Mouse (Mus musculus) forebrain, embryonic 16.5 days (tissue): ENCODE results near the gene Nfix. TPM values are rescaled to one million over a fixed set of nuclear protein-coding genes. Genes with fewer than 3 reads are reported as not detected.

Experiments used
- ATAC-seq: fragments of 200-750 bp; cut with Nextera tagmentation; 2 replicates; pipeline ENCODE4 v1.8.0; 2017; ENCODE audit warnings: mild to moderate bottlenecking, moderate library complexity
- H3K27ac ChIP-seq: fragments of 300-500 bp; sonication (generic); 2 replicates; pipeline ENCODE4 v1.5.1; 2014; ENCODE audit warnings: low read length, control low read depth
- H3K27me3 ChIP-seq: fragments of 300-500 bp; sonication (generic); replicated peaks from 2 replicates; pipeline ENCODE4 v1.6.1; 2014; ENCODE audit warnings: low read length; ENCODE audit not compliant: control insufficient read depth, insufficient read depth
- H3K36me3 ChIP-seq: fragments of 300-500 bp; sonication (generic); 2 replicates; pipeline ENCODE4 v1.6.1; 2014; ENCODE audit not compliant: control insufficient read depth, insufficient read depth
- H3K4me1 ChIP-seq: fragments of 300-500 bp; sonication (generic); replicated peaks from 2 replicates; pipeline ENCODE4 v1.6.1; 2014; ENCODE audit warnings: low read length; ENCODE audit not compliant: control insufficient read depth, insufficient read depth
- H3K4me2 ChIP-seq: fragments of 300-500 bp; sonication (generic); 2 replicates; pipeline ENCODE4 v1.6.1; 2014; ENCODE audit warnings: mild to moderate bottlenecking, low read length, control low read depth
- H3K4me3 ChIP-seq: fragments of 300-500 bp; sonication (generic); replicated peaks from 2 replicates; pipeline ENCODE4 v1.5.1; 2014; ENCODE audit warnings: mild to moderate bottlenecking, low read length, control low read depth
- H3K9ac ChIP-seq: fragments of 300-500 bp; sonication (generic); replicated peaks from 2 replicates; pipeline ENCODE4 v1.6.1; 2014; ENCODE audit warnings: low read depth, low read length, control low read depth
- H3K9me3 ChIP-seq: fragments of 300-500 bp; sonication (generic); 2 replicates; pipeline ENCODE4 v1.6.1; 2016; ENCODE audit warnings: low read length; ENCODE audit not compliant: control insufficient read depth
- WGBS: fragments of 180-500 bp; shearing (Covaris S2); extraction: QIAGEN DNeasy Blood & Tissue Kit; methylation state at CpG from one replicate; pipeline ENCODE4 v1.1.7; 2014; 5-methylcytosine and 5-hydroxymethylcytosine counted together
- polyA plus RNA-seq: library from polyadenylated mRNA; unstranded; fragments of >200 nt; fragmentation: Nextera tagmentation; extraction: Ambion mirVana; gene quantifications from 2 replicates; pipeline ENCODE4 v1.2.1, GENCODE M21; 2015

The Nfix gene
- polyA plus RNA-seq, 1 experiment from 2014 or later = 440 TPM

DNA sequence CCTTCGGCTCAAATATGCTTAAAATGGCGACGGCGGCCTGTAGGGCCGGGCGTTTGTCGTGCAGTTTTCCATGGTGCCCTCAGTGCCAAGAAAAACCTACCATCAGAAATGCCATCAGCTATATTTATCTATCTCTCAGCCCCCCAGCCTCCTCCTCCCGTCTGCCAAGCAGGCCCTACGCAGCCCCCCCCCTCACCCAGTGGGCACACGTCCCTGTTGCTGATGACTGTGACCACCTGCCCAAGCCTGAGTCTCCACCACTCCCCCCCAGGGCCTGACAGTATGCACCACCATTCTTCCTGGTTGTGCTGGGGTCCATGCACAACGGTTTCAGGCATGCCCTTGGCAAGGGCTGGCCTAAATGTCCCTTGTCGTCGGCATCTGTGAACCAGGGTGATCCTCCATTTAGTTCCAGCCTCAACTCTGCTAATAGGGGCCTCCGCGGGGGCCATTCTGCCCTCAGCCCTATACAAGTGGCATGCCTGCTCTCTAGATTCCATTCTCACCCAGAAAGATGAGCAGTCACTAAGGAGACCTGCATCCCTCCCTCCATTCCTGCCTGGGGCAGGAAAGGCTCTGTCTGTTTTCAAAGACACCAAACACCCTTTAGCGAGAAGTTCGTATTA lies 35.2 kb downstream of the Nfix start:
- peak overlapping the region; percentile 60 for H3K9ac ChIP-seq

GRCm38 (mm10) chr8:84764100-84764499 lies 36.0 kb downstream of the Nfix start:
- H3K9ac ChIP-seq = peak overlapping the region; percentile 60
- peak overlapping the region; percentile 81 for H3K4me2 ChIP-seq

More for the DNA sequence above, 35.2 kb downstream of the Nfix start:
- Histone ChIP-seq H3K4me2 (peak overlapping the region; percentile 81), H3K4me1 (peaks cover 70% of the 10 kb centered on the region), H3K4me3 (peak overlapping the region; percentile 49), H3K36me3 (peaks cover 6% of the 10 kb centered on the region; the same call in 1 of the 2 replicates), H3K27me3 (no peaks in the 10 kb centered on the region), H3K9me3 (no peaks in the 10 kb centered on the region), H3K27ac (peak overlapping the region; percentile 65)
- WGBS = 43% methylated on average over 17 of the region's 17 CpGs
- ATAC-seq = peak; percentile 32; the same call in 1 of the 2 replicates

DNA sequence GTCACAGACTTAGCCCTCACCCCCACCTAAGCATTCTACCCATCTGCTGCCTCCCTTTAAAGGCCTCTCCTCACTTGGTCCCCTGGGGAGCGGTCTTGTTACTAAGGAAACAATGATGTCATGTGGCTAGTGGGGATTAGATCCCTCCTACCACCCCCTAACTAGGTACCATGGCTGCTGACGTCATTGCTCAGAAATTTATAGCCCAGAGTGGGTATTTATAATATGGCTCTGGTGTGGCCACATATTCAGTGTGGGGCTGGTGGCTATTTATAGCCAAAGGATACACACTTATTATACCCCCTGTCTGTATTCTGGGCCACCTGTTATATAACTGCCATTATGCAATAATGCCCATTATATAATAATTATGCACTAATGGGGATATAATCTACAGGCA lies 39.2 kb downstream of the Nfix start:
- WGBS = 26% methylated on average over 2 of the region's 2 CpGs

More at GRCm38 (mm10) chr8:84764100-84764499, 36.0 kb downstream of the Nfix start:
- WGBS = 68% methylated on average over 4 of the region's 4 CpGs
- H3K27ac ChIP-seq = peak overlapping the region; percentile 53; the same call in 1 of the 2 replicates
- no peaks in the 10 kb centered on the region for H3K27me3 ChIP-seq
- peaks cover 6% of the 10 kb centered on the region; the same call in 1 of the 2 replicates for H3K36me3 ChIP-seq
- peaks cover 74% of the 10 kb centered on the region for H3K4me1 ChIP-seq
- no peaks in the 10 kb centered on the region for H3K9me3 ChIP-seq
- peak overlapping the region; percentile 49 for H3K4me3 ChIP-seq
- ATAC-seq = no peak

GRCm38 (mm10) chr8:84760405-84760805 lies 39.7 kb downstream of the Nfix start:
- H3K4me1 ChIP-seq = peaks cover 67% of the 10 kb centered on the region
- no peaks in the 10 kb centered on the region for H3K27me3 ChIP-seq
- H3K4me2 ChIP-seq = peak overlapping the region; percentile 35
- H3K36me3 ChIP-seq = peaks cover 6% of the 10 kb centered on the region; the same call in 1 of the 2 replicates
- no peak overlapping the region for H3K9ac ChIP-seq
- H3K4me3 ChIP-seq = peak overlapping the region; percentile 2; the same call in 1 of the 2 replicates
- peak; percentile 10; the same call in 1 of the 2 replicates for ATAC-seq
- H3K9me3 ChIP-seq = no peaks in the 10 kb centered on the region
- no peak overlapping the region for H3K27ac ChIP-seq
- WGBS = 41% methylated on average over 7 of the region's 7 CpGs

More for the DNA sequence above, 39.2 kb downstream of the Nfix start:
- no peaks in the 10 kb centered on the region for H3K27me3 ChIP-seq
- peak overlapping the region; percentile 35 for H3K4me2 ChIP-seq
- H3K4me1 ChIP-seq = peaks cover 72% of the 10 kb centered on the region
- no peak overlapping the region for H3K9ac ChIP-seq
- H3K27ac ChIP-seq = no peak overlapping the region
- H3K9me3 ChIP-seq = no peaks in the 10 kb centered on the region
- H3K4me3 ChIP-seq = peak overlapping the region; percentile 2; the same call in 1 of the 2 replicates
- ATAC-seq = no peak
- H3K36me3 ChIP-seq = peaks cover 6% of the 10 kb centered on the region; the same call in 1 of the 2 replicates

GRCm38 (mm10) chr8:84759718-84760117 lies 40.4 kb downstream of the Nfix start:
- peaks cover 60% of the 10 kb centered on the region for H3K4me1 ChIP-seq
- no peak overlapping the region for H3K9ac ChIP-seq
- no peak overlapping the region for H3K4me3 ChIP-seq
- H3K9me3 ChIP-seq = no peaks in the 10 kb centered on the region
- WGBS = 76% methylated on average over 10 of the region's 10 CpGs
- ATAC-seq = no peak
- H3K36me3 ChIP-seq = peaks cover 6% of the 10 kb centered on the region; the same call in 1 of the 2 replicates
- H3K27ac ChIP-seq = no peak overlapping the region
- H3K27me3 ChIP-seq = no peaks in the 10 kb centered on the region
- H3K4me2 ChIP-seq = no peak overlapping the region

DNA sequence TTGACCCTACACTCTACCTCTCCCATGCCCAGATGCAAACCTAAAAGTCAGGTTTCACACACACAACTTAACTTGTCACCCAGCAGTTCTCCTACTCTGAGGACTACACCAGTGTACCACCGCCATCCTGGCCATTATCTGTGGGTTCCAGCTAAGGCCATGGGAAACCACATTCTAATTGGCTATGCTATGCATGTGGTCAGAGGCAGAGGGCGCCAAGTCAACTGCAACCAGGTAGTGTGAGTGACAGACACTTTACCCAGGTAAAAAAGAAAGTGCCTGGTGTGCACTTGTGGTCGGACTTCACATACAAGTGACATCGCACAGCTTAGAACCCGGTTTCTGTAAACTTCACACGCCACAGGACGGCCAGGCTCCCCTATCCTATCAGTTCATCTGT lies 41.0 kb downstream of the Nfix start:
- H3K27me3 ChIP-seq = no peaks in the 10 kb centered on the region
- H3K4me1 ChIP-seq = peaks cover 55% of the 10 kb centered on the region
- peaks cover 6% of the 10 kb centered on the region; the same call in 1 of the 2 replicates for H3K36me3 ChIP-seq
- no peak for ATAC-seq
- no peaks in the 10 kb centered on the region for H3K9me3 ChIP-seq
- H3K4me3 ChIP-seq = no peak overlapping the region
- no peak overlapping the region for H3K9ac ChIP-seq
- H3K27ac ChIP-seq = no peak overlapping the region
- WGBS = 64% methylated on average over 7 of the region's 7 CpGs
- peak overlapping the region; percentile 14; the same call in 1 of the 2 replicates for H3K4me2 ChIP-seq

DNA sequence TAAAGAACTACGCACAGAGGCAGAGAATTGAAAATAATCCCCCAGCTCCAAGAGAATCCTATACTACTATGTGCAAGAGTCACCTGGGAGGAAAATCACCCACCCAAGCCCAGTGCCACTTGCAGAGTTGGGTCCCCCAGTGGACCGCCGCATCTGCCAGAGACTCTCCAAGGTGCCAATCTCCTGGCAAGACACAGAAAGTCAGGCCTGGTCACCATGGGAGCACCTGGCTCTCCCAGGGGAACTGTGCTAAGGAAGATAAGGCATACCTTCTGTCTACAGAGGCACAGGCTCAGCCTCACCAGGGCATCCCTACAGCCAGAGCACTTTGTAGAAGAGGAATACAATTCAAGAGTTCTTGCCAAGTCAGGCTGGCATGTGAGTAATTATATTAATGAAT lies 41.8 kb downstream of the Nfix start:
- 82% methylated on average over 3 of the region's 3 CpGs for WGBS
- Histone ChIP-seq H3K9ac (no peak overlapping the region), H3K4me1 (peaks cover 53% of the 10 kb centered on the region), H3K9me3 (no peaks in the 10 kb centered on the region), H3K27ac (no peak overlapping the region), H3K4me2 (peak overlapping the region; percentile 27; the same call in 1 of the 2 replicates), H3K4me3 (no peak overlapping the region), H3K36me3 (peaks cover 6% of the 10 kb centered on the region; the same call in 1 of the 2 replicates), H3K27me3 (no peaks in the 10 kb centered on the region)
- ATAC-seq = no peak

DNA sequence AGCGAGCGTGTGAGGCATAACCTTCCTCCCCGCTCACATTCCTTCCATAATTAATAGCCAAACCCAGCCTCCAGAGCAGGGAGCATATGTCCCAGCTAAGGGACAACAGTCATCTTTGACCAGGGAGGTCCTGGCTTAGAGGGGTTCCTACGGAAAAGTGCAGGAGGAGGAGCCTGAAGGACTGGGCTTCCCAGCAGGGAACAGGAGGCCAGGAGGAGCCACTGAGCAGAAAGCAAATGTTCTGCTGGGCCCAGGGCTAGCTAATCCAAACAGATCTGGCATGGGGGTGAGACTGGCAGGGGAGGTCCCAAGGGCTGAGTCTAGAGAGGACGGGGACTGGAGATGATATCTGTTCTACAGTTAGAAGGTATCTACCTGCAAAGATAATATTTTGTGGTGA lies 42.6 kb downstream of the Nfix start:
- Histone ChIP-seq H3K27ac (no peak overlapping the region; the same call in 1 of the 2 replicates), H3K9me3 (no peaks in the 10 kb centered on the region), H3K4me3 (no peak overlapping the region), H3K4me1 (peaks cover 57% of the 10 kb centered on the region), H3K4me2 (peak overlapping the region; percentile 18; the same call in 1 of the 2 replicates), H3K27me3 (no peaks in the 10 kb centered on the region), H3K36me3 (peaks cover 5% of the 10 kb centered on the region; the same call in 1 of the 2 replicates), H3K9ac (no peak overlapping the region)
- 52% methylated on average over 5 of the region's 5 CpGs for WGBS
- no peak for ATAC-seq

DNA sequence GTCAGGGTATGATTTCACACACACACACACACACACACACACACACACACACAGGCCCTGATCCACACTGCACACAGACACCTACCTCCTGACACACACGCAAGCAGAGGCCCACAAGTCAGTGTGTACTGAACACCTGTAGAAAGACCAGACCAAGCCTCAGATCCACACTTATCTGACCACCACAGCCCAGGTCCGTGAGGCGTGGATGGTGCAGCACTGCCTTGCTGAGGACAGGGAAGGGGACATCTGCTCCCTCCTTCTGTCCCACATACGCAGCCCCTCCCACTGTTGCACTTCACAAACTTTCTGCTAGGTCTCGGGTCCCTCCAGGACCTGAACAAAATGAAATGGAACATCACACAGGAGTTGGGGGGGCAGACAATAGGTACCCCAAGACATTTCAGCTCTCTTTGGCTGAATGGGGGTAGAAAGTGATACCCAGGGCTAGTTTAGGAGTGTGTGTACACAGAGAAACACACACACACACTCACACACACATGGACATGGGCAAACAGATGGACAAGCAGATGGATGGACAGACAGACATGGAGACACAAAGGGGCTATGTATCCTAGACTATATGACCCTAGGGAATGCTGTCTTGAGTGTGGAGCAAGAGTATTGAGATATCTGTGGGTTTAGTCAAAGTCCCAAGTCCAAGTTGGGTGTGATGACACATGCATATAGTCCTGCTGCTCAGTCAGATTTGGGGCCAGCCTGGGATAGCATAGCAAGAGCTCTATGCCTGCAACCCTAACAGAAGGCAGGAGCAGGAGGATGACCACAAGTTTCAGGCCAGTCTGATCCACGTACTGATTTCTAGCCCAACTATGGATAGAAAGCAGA lies 47.2 kb downstream of the Nfix start:
- peak overlapping the region; percentile 4 for H3K27ac ChIP-seq

More for the DNA sequence above, 47.2 kb downstream of the Nfix start:
- Histone ChIP-seq H3K4me2 (no peak overlapping the region), H3K9ac (no peak overlapping the region), H3K36me3 (no peaks in the 10 kb centered on the region), H3K9me3 (no peaks in the 10 kb centered on the region), H3K4me1 (peaks cover 53% of the 10 kb centered on the region), H3K27me3 (no peaks in the 10 kb centered on the region), H3K4me3 (no peak overlapping the region)
- peak; percentile 14; the same call in 1 of the 2 replicates for ATAC-seq
- WGBS = 70% methylated on average over 6 of the region's 6 CpGs
